Mouse (Mus musculus): ENCODE measurements at regions not wholly inside any gene's neighbourhood (a gene's known extent, or its start where the extent isn't known, plus 50 kb on each side); places are given as distances from the start of the nearest gene placed in this dataset.

- TF ChIP-seq CTCF (IDR thresholded peaks at IDR 0.05; ENCODE audit: borderline replicate concordance, insufficient read depth, low read length) (no peak), POLR2A (IDR thresholded peaks at IDR 0.05; ENCODE audit: low read depth, low read length) (no peak)
Observed at GRCm38 (mm10) chr12:6046866-6047689, 671.6 kb upstream of the Klhl29 start.
